14 mouse cellular contexts compared by ENCODE assay signal in genomic region chr7:122409945-122410344, GRCm38 (mm10).
DNase-seq lines count a peak whose midpoint lies in the region; ATAC-seq and TF ChIP-seq lines count a peak whose summit lies in the region.
"Had no signal": no experiment of that assay in that cellular context is flagged by ENCODE, and none has a peak within 500 bp of the region (broad histone marks: within the 10 kb centered on the region; RNA-seq: fewer than 3 reads in every experiment).

No protein-coding gene starts in this region.

- TF ChIP-seq POLR2A in bone marrow macrophage, adult 2 months (IDR thresholded peaks at IDR 0.05; ENCODE audit: borderline replicate concordance, low read depth, low read length) = no peak

- peaks cover 36% of the 10 kb centered on the region for H3K4me1 ChIP-seq in bone marrow macrophage, adult 2 months (ENCODE audit: control insufficient read depth, insufficient read depth, low read length)

- no peak overlapping the region for H3K4me3 ChIP-seq in layer of hippocampus, adult 2 months
- no peak overlapping the region for H3K4me3 ChIP-seq in bone marrow macrophage, adult 2 months (ENCODE audit: insufficient read depth, low read length)
- H3K4me3 ChIP-seq: embryonic facial prominence, embryonic 10.5 days; forebrain, embryonic 15.5 days; heart, embryonic 13.5 days; hindbrain, embryonic 15.5 days had no signal

- peak; percentile 45 for ATAC-seq in megakaryocyte, adult 5-6 weeks (ENCODE audit: poor library complexity, severe bottlenecking)
- ATAC-seq: forebrain, embryonic 15.5 days had no signal

- H3K27ac ChIP-seq in layer of hippocampus, adult 2 months = 0 out of 2 replicates have a peak overlapping the region, but pooled peaks have one; percentile 7
- H3K27ac ChIP-seq in bone marrow macrophage, adult 2 months (ENCODE audit: insufficient read depth, low read depth, low read length) = peak overlapping the region; percentile 33
- H3K27ac ChIP-seq: embryonic facial prominence, embryonic 10.5 days; forebrain, embryonic 15.5 days; heart, embryonic 13.5 days; hindbrain, embryonic 15.5 days had no signal

- no peak for DNase-seq in layer of hippocampus, adult 2 months (ENCODE audit: low spot score in 2 of 2)
- no peak for DNase-seq in layer of hippocampus, adult 11-12 months (ENCODE audit: low spot score)
- DNase-seq in adrenal gland, adult 8-10 months = no peak
- DNase-seq in heart, adult 8-10 months (ENCODE audit: low spot score) = no peak
- DNase-seq in kidney, adult 11 months = no peak
- DNase-seq: adrenal gland, postnatal 14 days; gastrocnemius, postnatal 10 days; heart, postnatal 36 days had no signal

- TF ChIP-seq CTCF in layer of hippocampus, adult 2 months (conservative IDR thresholded peaks at IDR 0.05) = no peak
- TF ChIP-seq CTCF in bone marrow macrophage, adult 2 months (IDR thresholded peaks at IDR 0.05; ENCODE audit: low read depth, low read length) = no peak
